Mouse (Mus musculus) hindbrain, embryonic 14.5 days (tissue): ENCODE results near the gene Hsf2bp. TPM values are rescaled to one million over a fixed set of nuclear protein-coding genes. Genes with fewer than 3 reads are reported as not detected.

Experiments
- ATAC-seq: fragments of 200-750 bp; cut with Nextera tagmentation; 2 replicates; pipeline ENCODE4 v1.8.0; 2017; ENCODE audit warnings: moderate number of reproducible peaks, mild to moderate bottlenecking, moderate TSS enrichment, moderate library complexity; ENCODE audit not compliant: low FRiP score
- DNase-seq: peaks from one replicate; pipeline ENCODE4 v3.0.0-alpha.2; 2015; ENCODE audit warnings: low spot score
- H3K27ac ChIP-seq: fragments of 300-500 bp; sonication (generic); 2 replicates; pipeline ENCODE4 v1.5.1; 2014; ENCODE audit warnings: mild to moderate bottlenecking, moderate library complexity
- H3K27me3 ChIP-seq: fragments of 300-500 bp; sonication (generic); 2 replicates; pipeline ENCODE4 v1.6.1; 2014; ENCODE audit warnings: mild to moderate bottlenecking, low read length, mixed read lengths; ENCODE audit not compliant: control insufficient read depth, insufficient read depth
- H3K36me3 ChIP-seq: fragments of 300-500 bp; sonication (generic); replicated peaks from 2 replicates; pipeline ENCODE4 v1.6.1; 2014; ENCODE audit not compliant: control insufficient read depth, insufficient read depth
- H3K4me1 ChIP-seq: fragments of 300-500 bp; sonication (generic); replicated peaks from 2 replicates; pipeline ENCODE4 v1.6.1; 2014; ENCODE audit warnings: antibody characterized with exemption, low read length, mixed read lengths; ENCODE audit not compliant: control insufficient read depth, insufficient read depth
- H3K4me2 ChIP-seq: fragments of 300-500 bp; sonication (generic); replicated peaks from 2 replicates; pipeline ENCODE4 v1.6.1; 2014; ENCODE audit warnings: mild to moderate bottlenecking, moderate library complexity
- H3K4me3 ChIP-seq: fragments of 300-500 bp; sonication (generic); replicated peaks from 2 replicates; pipeline ENCODE4 v1.5.1; 2014; ENCODE audit warnings: mild to moderate bottlenecking, low read length
- H3K9ac ChIP-seq: fragments of 300-500 bp; sonication (generic); 2 replicates; pipeline ENCODE4 v1.6.1; 2014
- H3K9me3 ChIP-seq: fragments of 300-500 bp; sonication (generic); 2 replicates; pipeline ENCODE4 v1.6.1; 2016; ENCODE audit warnings: low read length; ENCODE audit not compliant: control insufficient read depth
- WGBS: fragments of 180-500 bp; shearing (Covaris S2); extraction: QIAGEN DNeasy Blood & Tissue Kit; methylation state at CpG from one replicate; pipeline ENCODE4 v1.1.7; 2014; 5-methylcytosine and 5-hydroxymethylcytosine counted together
- polyA plus RNA-seq: library from polyadenylated mRNA; unstranded; fragments of >200 nt; fragmentation: Nextera tagmentation; extraction: Ambion mirVana; gene quantifications from 2 replicates; pipeline ENCODE4 v1.2.1, GENCODE M21; 2014

Gene Hsf2bp
- polyA plus RNA-seq, 1 experiment from 2014 or later = 0.82 TPM

- no peaks in the 10 kb centered on the region for H3K9me3 ChIP-seq
- DNase-seq = no peak
- H3K9ac ChIP-seq = no peak overlapping the region
- ATAC-seq = no peak
- H3K27ac ChIP-seq = no peak overlapping the region
- H3K4me3 ChIP-seq = no peak overlapping the region
- no peak overlapping the region for H3K4me2 ChIP-seq
- 75% methylated on average over 2 of the region's 2 CpGs for WGBS
- H3K36me3 ChIP-seq = peaks cover 38% of the 10 kb centered on the region
- H3K27me3 ChIP-seq = no peaks in the 10 kb centered on the region
- H3K4me1 ChIP-seq = no peaks in the 10 kb centered on the region
Observed at GRCm38 (mm10) chr17:32063654-32064053, 27.5 kb upstream of the Hsf2bp start.

GRCm38 (mm10) chr17:32061219-32061618 is 25.1 kb upstream of the Hsf2bp start:
- H3K4me2 ChIP-seq = no peak overlapping the region
- no peaks in the 10 kb centered on the region for H3K27me3 ChIP-seq
- ATAC-seq = no peak
- H3K9me3 ChIP-seq = no peaks in the 10 kb centered on the region
- no peak overlapping the region for H3K27ac ChIP-seq
- no peak overlapping the region for H3K4me3 ChIP-seq
- WGBS = 96% methylated on average over 14 of the region's 14 CpGs
- H3K36me3 ChIP-seq = peaks cover 62% of the 10 kb centered on the region
- DNase-seq = no peak
- no peaks in the 10 kb centered on the region for H3K4me1 ChIP-seq
- H3K9ac ChIP-seq = no peak overlapping the region

GRCm38 (mm10) chr17:32059084-32059483 is 22.9 kb upstream of the Hsf2bp start:
- ATAC-seq = no peak

GRCm38 (mm10) chr17:32057843-32058242 is 21.7 kb upstream of the Hsf2bp start:
- Histone ChIP-seq H3K9me3 (no peaks in the 10 kb centered on the region), H3K27ac (no peak overlapping the region), H3K9ac (no peak overlapping the region), H3K4me2 (no peak overlapping the region), H3K27me3 (no peaks in the 10 kb centered on the region), H3K36me3 (peaks cover 96% of the 10 kb centered on the region), H3K4me1 (no peaks in the 10 kb centered on the region), H3K4me3 (no peak overlapping the region)
- 78% methylated on average over 2 of the region's 2 CpGs for WGBS
- no peak for ATAC-seq
- no peak for DNase-seq

More at GRCm38 (mm10) chr17:32059084-32059483, 22.9 kb upstream of the Hsf2bp start:
- Histone ChIP-seq H3K4me3 (no peak overlapping the region), H3K9ac (no peak overlapping the region), H3K4me1 (no peaks in the 10 kb centered on the region), H3K9me3 (no peaks in the 10 kb centered on the region), H3K27me3 (no peaks in the 10 kb centered on the region), H3K4me2 (no peak overlapping the region), H3K36me3 (peaks cover 83% of the 10 kb centered on the region), H3K27ac (no peak overlapping the region)
- DNase-seq = no peak
- WGBS = 98% methylated on average over 2 of the region's 2 CpGs

- no peaks in the 10 kb centered on the region for H3K4me1 ChIP-seq
- H3K4me2 ChIP-seq = no peak overlapping the region
- H3K9me3 ChIP-seq = no peaks in the 10 kb centered on the region
- DNase-seq (no peak), ATAC-seq (no peak)
- H3K9ac ChIP-seq = no peak overlapping the region
- H3K4me3 ChIP-seq = no peak overlapping the region
- peaks cover 99% of the 10 kb centered on the region for H3K36me3 ChIP-seq
- H3K27ac ChIP-seq = no peak overlapping the region
- 85% methylated on average over 5 of the region's 5 CpGs for WGBS
- H3K27me3 ChIP-seq = no peaks in the 10 kb centered on the region
Observed at GRCm38 (mm10) chr17:32053677-32054076, 17.5 kb upstream of the Hsf2bp start.

GRCm38 (mm10) chr17:32052237-32053080 is 16.3 kb upstream of the Hsf2bp start:
- DNase-seq (no peak), ATAC-seq (no peak)
- Histone ChIP-seq H3K9me3 (no peaks in the 10 kb centered on the region), H3K9ac (no peak overlapping the region), H3K27ac (no peak overlapping the region), H3K27me3 (no peaks in the 10 kb centered on the region), H3K36me3 (peaks cover 98% of the 10 kb centered on the region), H3K4me2 (no peak overlapping the region), H3K4me1 (no peaks in the 10 kb centered on the region), H3K4me3 (no peak overlapping the region)
- 72% methylated on average over 5 of the region's 5 CpGs for WGBS

GRCm38 (mm10) chr17:32050609-32051008 is 14.5 kb upstream of the Hsf2bp start:
- WGBS = 89% methylated on average over 6 of the region's 6 CpGs
- Histone ChIP-seq H3K36me3 (peaks cover 97% of the 10 kb centered on the region), H3K27ac (no peak overlapping the region), H3K27me3 (no peaks in the 10 kb centered on the region), H3K4me1 (no peaks in the 10 kb centered on the region), H3K4me3 (no peak overlapping the region), H3K4me2 (no peak overlapping the region), H3K9ac (no peak overlapping the region), H3K9me3 (no peaks in the 10 kb centered on the region)
- no peak for ATAC-seq
- DNase-seq = no peak

GRCm38 (mm10) chr17:32049914-32050313 is 13.8 kb upstream of the Hsf2bp start:
- Histone ChIP-seq H3K4me2 (no peak overlapping the region), H3K4me1 (no peaks in the 10 kb centered on the region), H3K4me3 (no peak overlapping the region), H3K27ac (no peak overlapping the region), H3K36me3 (peaks cover 92% of the 10 kb centered on the region), H3K27me3 (no peaks in the 10 kb centered on the region), H3K9ac (no peak overlapping the region), H3K9me3 (no peaks in the 10 kb centered on the region)
- no peak for ATAC-seq
- no peak for DNase-seq
- 92% methylated on average over 4 of the region's 4 CpGs for WGBS

GRCm38 (mm10) chr17:32048351-32048750 is 12.2 kb upstream of the Hsf2bp start:
- Histone ChIP-seq H3K4me2 (no peak overlapping the region), H3K4me1 (no peaks in the 10 kb centered on the region), H3K27me3 (no peaks in the 10 kb centered on the region), H3K9me3 (no peaks in the 10 kb centered on the region), H3K36me3 (peaks cover 76% of the 10 kb centered on the region), H3K4me3 (no peak overlapping the region), H3K27ac (no peak overlapping the region), H3K9ac (no peak overlapping the region)
- 95% methylated on average over 5 of the region's 5 CpGs for WGBS
- no peak for DNase-seq
- no peak for ATAC-seq
